Mouse (Mus musculus) liver, embryonic 14.5 days (tissue): ENCODE measurements around the gene Lyg2. TPM values are rescaled to one million over a fixed set of nuclear protein-coding genes. Genes with fewer than 3 reads are reported as not detected.

Experiments
- ATAC-seq: fragments of 200-750 bp; cut with Nextera tagmentation; 2 replicates; pipeline ENCODE4 v1.8.0; 2017; ENCODE audit warnings: moderate number of reproducible peaks, mild to moderate bottlenecking, moderate library complexity; ENCODE audit not compliant: insufficient read depth
- DNase-seq, 3 experiments: peaks; one replicate each; pipeline ENCODE4 v3.0.0-alpha.2; 2012 to 2013; ENCODE audit warnings: low read depth in 3 of 3, low spot score in 3 of 3
- H3K27ac ChIP-seq: fragments of 300-500 bp; sonication (generic); 2 replicates; pipeline ENCODE4 v1.5.1; 2014; ENCODE audit warnings: moderate library complexity, mild to moderate bottlenecking, control low read depth, inconsistent platforms
- H3K27me3 ChIP-seq: fragments of 300-500 bp; sonication (generic); 2 replicates; pipeline ENCODE4 v1.6.1; 2014; ENCODE audit warnings: mild to moderate bottlenecking, low read length, moderate library complexity; ENCODE audit not compliant: control insufficient read depth, insufficient read depth
- H3K36me3 ChIP-seq: fragments of 300-500 bp; sonication (generic); replicated peaks from 2 replicates; pipeline ENCODE4 v1.6.1; 2014; ENCODE audit warnings: low read depth; ENCODE audit not compliant: control insufficient read depth, insufficient read depth
- H3K4me1 ChIP-seq, 2 experiments: fragments of 200-500 bp in 1 of 2; fragments of 300-500 bp in 1 of 2; sonication (generic) in 1 of 2; replicated peaks; 2 replicates each; pipeline ENCODE4 v1.6.1; 2012 to 2014; ENCODE audit warnings: antibody characterized with exemption in 1 of 2, inconsistent platforms in 1 of 2, low read length in 1 of 2; ENCODE audit not compliant: control insufficient read depth in 2 of 2, insufficient read depth in 2 of 2
- H3K4me2 ChIP-seq: fragments of 300-500 bp; sonication (generic); 2 replicates; pipeline ENCODE4 v1.6.1; 2014; ENCODE audit warnings: low read depth, mild to moderate bottlenecking, control low read depth, moderate library complexity
- H3K4me3 ChIP-seq, 2 experiments: fragments of 200-500 bp in 1 of 2; fragments of 300-500 bp in 1 of 2; sonication (generic) in 1 of 2; 2 replicates each; pipeline ENCODE4 v1.5.1; 2012 to 2014; ENCODE audit warnings: low read depth in 2 of 2, low read length in 2 of 2, mild to moderate bottlenecking in 2 of 2, control low read depth in 1 of 2, inconsistent platforms in 1 of 2, moderate library complexity in 1 of 2; ENCODE audit not compliant: insufficient read depth in 1 of 2
- H3K9ac ChIP-seq: fragments of 300-500 bp; sonication (generic); replicated peaks from 2 replicates; pipeline ENCODE4 v1.6.1; 2014; ENCODE audit warnings: mild to moderate bottlenecking, control low read depth, moderate library complexity
- H3K9me3 ChIP-seq: fragments of 300-500 bp; sonication (generic); 2 replicates; pipeline ENCODE4 v1.6.1; 2016; ENCODE audit warnings: low read length, mixed read lengths; ENCODE audit not compliant: control insufficient read depth
- CTCF ChIP-seq: IDR thresholded peaks from 2 replicates; pipeline ENCODE4 v1.5.1; 2016; ENCODE audit warnings: antibody characterized with exemption, low read depth, control low read depth
- EP300 ChIP-seq: IDR thresholded peaks from 2 replicates; pipeline ENCODE4 v1.6.1; 2016; ENCODE audit warnings: antibody characterized with exemption, low read depth
- WGBS: fragments of 180-500 bp; shearing (Covaris S2); extraction: QIAGEN DNeasy Blood & Tissue Kit; methylation state at CpG from one replicate; pipeline ENCODE4 v1.1.7; 2014; ENCODE audit not compliant: insufficient replicate concordance; 5-methylcytosine and 5-hydroxymethylcytosine counted together
- polyA plus RNA-seq, 2 experiments: library from polyadenylated mRNA; depleted of rRNA in 1 of 2; stranded (reverse) in 1 of 2; unstranded in 1 of 2; fragments of >200 nt; fragmentation: Nextera tagmentation in 1 of 2; extraction: Ambion mirVana in 1 of 2; gene quantifications; 2 replicates each; pipeline versions ENCODE4 v1.2.1 to v1.2.3; 2012 to 2014

Gene Lyg2
- polyA plus RNA-seq, 2 experiments = 0.01 TPM; not detected in 1

- WGBS = under 1% methylated on average over 90 of the region's 90 CpGs
- peak; percentile 55 for TF ChIP-seq CTCF
- no peak for TF ChIP-seq EP300
- peak; percentile 95 to 98 (median 97) for DNase-seq
These were observed 51.5 kb downstream of the Lyg2 start for GRCm38 (mm10) chr1:37864511-37865400.

More at GRCm38 (mm10) chr1:37864511-37865400, 51.5 kb downstream of the Lyg2 start:
- Histone ChIP-seq H3K4me1 (peaks cover 9 to 16% of the 10 kb centered on the region in 2 experiments), H3K27me3 (no peaks in the 10 kb centered on the region), H3K9ac (peak overlapping the region; percentile 69), H3K36me3 (no peaks in the 10 kb centered on the region), H3K4me2 (peak overlapping the region; percentile 98), H3K4me3 (peak overlapping the region; percentile 64 to 89), H3K9me3 (no peaks in the 10 kb centered on the region), H3K27ac (peak overlapping the region; percentile 68)
- ATAC-seq = peak; percentile 97

Other genes with a start within 250 kb of the Lyg2 start
- 0.09 and 0.12 TPM in 2 replicates for gene 2010300C02Rik, start 196.4 kb downstream of the Lyg2 start, polyA plus RNA-seq (2012; rRNA removed)
- 0.15 TPM in 1 of 2 replicates, not detected in the other for gene 2010300C02Rik, start 196.4 kb downstream of the Lyg2 start, polyA plus RNA-seq (2014; fragmentation: Nextera tagmentation; extraction: Ambion mirVana)
- gene Tsga10, start 50.1 kb downstream of the Lyg2 start, polyA plus RNA-seq (2012; rRNA removed) = 0.48 and 0.83 TPM in 2 replicates
- gene Tsga10, start 50.1 kb downstream of the Lyg2 start, polyA plus RNA-seq (2014; fragmentation: Nextera tagmentation; extraction: Ambion mirVana) = 0.90 and 1.4 TPM in 2 replicates
- 2.3 and 2.8 TPM in 2 replicates for gene Lipt1, start 44.8 kb downstream of the Lyg2 start, polyA plus RNA-seq (2012; rRNA removed)
- 3.5 and 3.7 TPM in 2 replicates for gene Lipt1, start 44.8 kb downstream of the Lyg2 start, polyA plus RNA-seq (2014; fragmentation: Nextera tagmentation; extraction: Ambion mirVana)
- gene Mitd1, start 26.1 kb downstream of the Lyg2 start, polyA plus RNA-seq (2012; rRNA removed) = 8.7 and 14.8 TPM in 2 replicates
- 14.7 and 15.9 TPM in 2 replicates for gene Mitd1, start 26.1 kb downstream of the Lyg2 start, polyA plus RNA-seq (2014; fragmentation: Nextera tagmentation; extraction: Ambion mirVana)
- 40.5 and 72.5 TPM in 2 replicates for gene Mrpl30, start 26.0 kb downstream of the Lyg2 start, polyA plus RNA-seq (2012; rRNA removed)
- 189 and 200 TPM in 2 replicates for gene Mrpl30, start 26.0 kb downstream of the Lyg2 start, polyA plus RNA-seq (2014; fragmentation: Nextera tagmentation; extraction: Ambion mirVana)
- not detected in 2 replicates for gene Lyg1, start 41.3 kb upstream of the Lyg2 start, polyA plus RNA-seq (2012; rRNA removed)
- not detected in 2 replicates for gene Lyg1, start 41.3 kb upstream of the Lyg2 start, polyA plus RNA-seq (2014; fragmentation: Nextera tagmentation; extraction: Ambion mirVana)
- 9.7 and 20.5 TPM in 2 replicates for gene Txndc9, start 81.4 kb upstream of the Lyg2 start, polyA plus RNA-seq (2012; rRNA removed)
- gene Txndc9, start 81.4 kb upstream of the Lyg2 start, polyA plus RNA-seq (2014; fragmentation: Nextera tagmentation; extraction: Ambion mirVana) = 59.1 and 65.9 TPM in 2 replicates
- gene Eif5b, start 81.5 kb upstream of the Lyg2 start, polyA plus RNA-seq (2012; rRNA removed) = 16.8 and 23.9 TPM in 2 replicates
- gene Eif5b, start 81.5 kb upstream of the Lyg2 start, polyA plus RNA-seq (2014; fragmentation: Nextera tagmentation; extraction: Ambion mirVana) = 14.0 and 16.2 TPM in 2 replicates
- 11.6 and 14.6 TPM in 2 replicates for gene Rev1, start 213.3 kb upstream of the Lyg2 start, polyA plus RNA-seq (2012; rRNA removed)
- gene Rev1, start 213.3 kb upstream of the Lyg2 start, polyA plus RNA-seq (2014; fragmentation: Nextera tagmentation; extraction: Ambion mirVana) = 13.0 and 14.1 TPM in 2 replicates